Mouse (Mus musculus): ENCODE data around the gene Mark2.

- no peak for TF ChIP-seq CTCF (IDR thresholded peaks at IDR 0.05; ENCODE audit: insufficient read depth, low read depth, low read length)
- TF ChIP-seq POLR2A (IDR thresholded peaks at IDR 0.05; ENCODE audit: insufficient read depth, low read depth, low read length), result no peak
Measured at GRCm38 (mm10) chr19:7276796-7277195, 64.9 kb downstream of the Mark2 start.

All from olfactory bulb, adult 2 months (tissue).